Mouse (Mus musculus): ENCODE data around the gene Nolc1. TPM values are rescaled to one million over a fixed set of nuclear protein-coding genes. Genes with fewer than 3 reads are reported as not detected.
A peak's percentile ranks its signal among the peaks of the same experiment; 100 is the strongest.

Nolc1 gene
- polyA plus RNA-seq, 1 experiment from 2014 or later, result 22.2 TPM

GRCm38 (mm10) chr19:46073285-46073684 lies 2.4 kb upstream of the Nolc1 start:
- Histone ChIP-seq H3K27me3 (replicated peaks; ENCODE audit: control insufficient read depth, insufficient read depth, low read length) (no peaks in the 10 kb centered on the region), H3K27ac (ENCODE audit: low read depth, low read length) (no peak overlapping the region), H3K9me3 (ENCODE audit: control insufficient read depth) (no peaks in the 10 kb centered on the region), H3K36me3 (ENCODE audit: control insufficient read depth, insufficient read depth) (peaks cover 39% of the 10 kb centered on the region), H3K9ac (ENCODE audit: low read depth, low read length) (no peak overlapping the region), H3K4me2 (replicated peaks; ENCODE audit: low read depth) (no peak overlapping the region), H3K4me3 (ENCODE audit: low read depth, low read length) (no peak overlapping the region), H3K4me1 (replicated peaks; ENCODE audit: control insufficient read depth, insufficient read depth, low read length) (no peaks in the 10 kb centered on the region)
- ATAC-seq, result no peak
- no peak for TF ChIP-seq CTCF (IDR thresholded peaks at IDR 0.05; ENCODE audit: low read depth)
- 80% methylated on average over 7 of the region's 7 CpGs for WGBS

GRCm38 (mm10) chr19:46074266-46074665 lies 1.4 kb upstream of the Nolc1 start:
- WGBS, result 88% methylated on average over 5 of the region's 5 CpGs
- no peak overlapping the region for H3K27ac ChIP-seq (ENCODE audit: low read depth, low read length)
- H3K9me3 ChIP-seq (ENCODE audit: control insufficient read depth), result no peaks in the 10 kb centered on the region
- no peak overlapping the region for H3K9ac ChIP-seq (ENCODE audit: low read depth, low read length)
- TF ChIP-seq CTCF (IDR thresholded peaks at IDR 0.05; ENCODE audit: low read depth), result no peak
- no peaks in the 10 kb centered on the region for H3K27me3 ChIP-seq (replicated peaks; ENCODE audit: control insufficient read depth, insufficient read depth, low read length)
- peaks cover 39% of the 10 kb centered on the region for H3K36me3 ChIP-seq (ENCODE audit: control insufficient read depth, insufficient read depth)
- no peaks in the 10 kb centered on the region for H3K4me1 ChIP-seq (replicated peaks; ENCODE audit: control insufficient read depth, insufficient read depth, low read length)
- H3K4me3 ChIP-seq (ENCODE audit: low read depth, low read length), result no peak overlapping the region
- ATAC-seq, result no peak
- no peak overlapping the region for H3K4me2 ChIP-seq (replicated peaks; ENCODE audit: low read depth)

GRCm38 (mm10) chr19:46078535-46078934 lies 2.9 kb downstream of the Nolc1 start:
- Histone ChIP-seq H3K36me3 (ENCODE audit: control insufficient read depth, insufficient read depth) (peaks cover 56% of the 10 kb centered on the region), H3K27me3 (replicated peaks; ENCODE audit: control insufficient read depth, insufficient read depth, low read length) (no peaks in the 10 kb centered on the region), H3K27ac (ENCODE audit: low read depth, low read length) (no peak overlapping the region), H3K9me3 (ENCODE audit: control insufficient read depth) (no peaks in the 10 kb centered on the region), H3K4me2 (replicated peaks; ENCODE audit: low read depth) (no peak overlapping the region), H3K4me1 (replicated peaks; ENCODE audit: control insufficient read depth, insufficient read depth, low read length) (no peaks in the 10 kb centered on the region), H3K9ac (ENCODE audit: low read depth, low read length) (no peak overlapping the region), H3K4me3 (ENCODE audit: low read depth, low read length) (no peak overlapping the region)
- WGBS, result 66% methylated on average over 3 of the region's 3 CpGs
- no peak for TF ChIP-seq CTCF (IDR thresholded peaks at IDR 0.05; ENCODE audit: low read depth)
- no peak for ATAC-seq

GRCm38 (mm10) chr19:46085185-46085584 lies 9.5 kb downstream of the Nolc1 start:
- 93% methylated on average over 8 of the region's 8 CpGs for WGBS
- no peak for TF ChIP-seq CTCF (IDR thresholded peaks at IDR 0.05; ENCODE audit: low read depth)
- no peak for ATAC-seq
- H3K4me1 ChIP-seq (replicated peaks; ENCODE audit: control insufficient read depth, insufficient read depth, low read length), result no peaks in the 10 kb centered on the region
- no peak overlapping the region for H3K27ac ChIP-seq (ENCODE audit: low read depth, low read length)
- no peak overlapping the region for H3K9ac ChIP-seq (ENCODE audit: low read depth, low read length)
- H3K9me3 ChIP-seq (ENCODE audit: control insufficient read depth), result no peaks in the 10 kb centered on the region
- no peaks in the 10 kb centered on the region for H3K27me3 ChIP-seq (replicated peaks; ENCODE audit: control insufficient read depth, insufficient read depth, low read length)
- H3K4me3 ChIP-seq (ENCODE audit: low read depth, low read length), result no peak overlapping the region
- no peak overlapping the region for H3K4me2 ChIP-seq (replicated peaks; ENCODE audit: low read depth)
- H3K36me3 ChIP-seq (ENCODE audit: control insufficient read depth, insufficient read depth), result peaks cover 51% of the 10 kb centered on the region

GRCm38 (mm10) chr19:46086337-46086736 lies 10.7 kb downstream of the Nolc1 start:
- Histone ChIP-seq H3K4me3 (ENCODE audit: low read depth, low read length) (no peak overlapping the region), H3K9ac (ENCODE audit: low read depth, low read length) (no peak overlapping the region), H3K27ac (ENCODE audit: low read depth, low read length) (no peak overlapping the region), H3K4me2 (replicated peaks; ENCODE audit: low read depth) (no peak overlapping the region), H3K36me3 (ENCODE audit: control insufficient read depth, insufficient read depth) (peaks cover 40% of the 10 kb centered on the region), H3K4me1 (replicated peaks; ENCODE audit: control insufficient read depth, insufficient read depth, low read length) (no peaks in the 10 kb centered on the region), H3K9me3 (ENCODE audit: control insufficient read depth) (no peaks in the 10 kb centered on the region), H3K27me3 (replicated peaks; ENCODE audit: control insufficient read depth, insufficient read depth, low read length) (no peaks in the 10 kb centered on the region)
- TF ChIP-seq CTCF (IDR thresholded peaks at IDR 0.05; ENCODE audit: low read depth), result peak; percentile 80
- ATAC-seq, result no peak
- WGBS, result 57% methylated on average over 3 of the region's 3 CpGs

GRCm38 (mm10) chr19:46087871-46088270 lies 12.2 kb downstream of the Nolc1 start:
- H3K4me3 ChIP-seq (ENCODE audit: low read depth, low read length), result no peak overlapping the region
- H3K4me1 ChIP-seq (replicated peaks; ENCODE audit: control insufficient read depth, insufficient read depth, low read length), result no peaks in the 10 kb centered on the region
- 75% methylated on average over 7 of the region's 7 CpGs for WGBS
- H3K27me3 ChIP-seq (replicated peaks; ENCODE audit: control insufficient read depth, insufficient read depth, low read length), result no peaks in the 10 kb centered on the region
- no peak overlapping the region for H3K4me2 ChIP-seq (replicated peaks; ENCODE audit: low read depth)
- H3K27ac ChIP-seq (ENCODE audit: low read depth, low read length), result no peak overlapping the region
- peaks cover 24% of the 10 kb centered on the region for H3K36me3 ChIP-seq (ENCODE audit: control insufficient read depth, insufficient read depth)
- ATAC-seq, result no peak
- H3K9me3 ChIP-seq (ENCODE audit: control insufficient read depth), result no peaks in the 10 kb centered on the region
- H3K9ac ChIP-seq (ENCODE audit: low read depth, low read length), result no peak overlapping the region
- no peak for TF ChIP-seq CTCF (IDR thresholded peaks at IDR 0.05; ENCODE audit: low read depth)

- Histone ChIP-seq H3K4me1 (replicated peaks; ENCODE audit: control insufficient read depth, insufficient read depth, low read length) (no peaks in the 10 kb centered on the region), H3K27ac (ENCODE audit: low read depth, low read length) (no peak overlapping the region), H3K9ac (ENCODE audit: low read depth, low read length) (no peak overlapping the region), H3K4me3 (ENCODE audit: low read depth, low read length) (no peak overlapping the region), H3K9me3 (ENCODE audit: control insufficient read depth) (no peaks in the 10 kb centered on the region), H3K36me3 (ENCODE audit: control insufficient read depth, insufficient read depth) (no peaks in the 10 kb centered on the region), H3K4me2 (replicated peaks; ENCODE audit: low read depth) (no peak overlapping the region), H3K27me3 (replicated peaks; ENCODE audit: control insufficient read depth, insufficient read depth, low read length) (no peaks in the 10 kb centered on the region)
- 75% methylated on average over 4 of the region's 4 CpGs for WGBS
- TF ChIP-seq CTCF (IDR thresholded peaks at IDR 0.05; ENCODE audit: low read depth), result no peak
- no peak for ATAC-seq
Measured at GRCm38 (mm10) chr19:46091641-46092040, 16.0 kb downstream of the Nolc1 start.
